Mouse (Mus musculus) right cerebral cortex, postnatal 10 days (tissue): ENCODE measurements around the gene Adarb2.
A peak's percentile ranks its signal among the peaks of the same experiment; 100 is the strongest.

ENCODE experiments used
- DNase-seq, 2 experiments: peaks; one replicate each; pipeline ENCODE4 v3.0.0; 2021; ENCODE audit warnings: low spot score in 2 of 2

Gene Adarb2

DNA sequence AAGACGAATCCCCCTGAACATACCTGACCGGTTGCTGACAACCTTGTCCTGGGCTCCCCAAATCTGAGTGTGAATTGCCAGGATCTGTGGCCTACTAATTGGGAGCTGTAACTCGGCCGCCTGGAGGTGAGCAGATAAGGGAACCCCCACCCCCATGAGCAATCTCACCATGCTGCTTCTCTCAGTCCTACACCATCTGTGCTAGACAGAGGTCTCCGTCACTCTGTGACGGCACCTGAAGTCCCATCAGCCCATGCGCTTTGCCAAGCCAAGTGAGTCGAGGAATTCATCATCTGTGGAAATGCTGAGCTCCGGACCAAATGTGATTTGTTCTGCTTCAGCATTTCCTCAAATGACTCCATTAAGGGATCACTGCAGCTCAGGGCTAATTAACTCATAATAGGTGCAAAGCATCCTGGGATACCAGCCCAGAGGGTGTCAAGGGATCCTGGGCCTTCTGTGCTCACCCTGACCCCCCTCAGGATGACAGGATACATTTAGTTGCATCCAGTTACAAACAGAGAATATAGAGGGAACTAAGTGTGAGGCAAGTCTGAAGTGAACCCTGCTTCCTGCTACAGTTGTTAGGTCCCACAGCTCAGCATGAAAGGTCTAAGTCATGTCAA, 462.1 kb downstream of the Adarb2 start:
- DNase-seq = no peak

GRCm38 (mm10) chr13:8677174-8677573, 474.5 kb downstream of the Adarb2 start:
- no peak for DNase-seq

GRCm38 (mm10) chr13:8680470-8681129, 477.9 kb downstream of the Adarb2 start:
- no peak for DNase-seq

DNA sequence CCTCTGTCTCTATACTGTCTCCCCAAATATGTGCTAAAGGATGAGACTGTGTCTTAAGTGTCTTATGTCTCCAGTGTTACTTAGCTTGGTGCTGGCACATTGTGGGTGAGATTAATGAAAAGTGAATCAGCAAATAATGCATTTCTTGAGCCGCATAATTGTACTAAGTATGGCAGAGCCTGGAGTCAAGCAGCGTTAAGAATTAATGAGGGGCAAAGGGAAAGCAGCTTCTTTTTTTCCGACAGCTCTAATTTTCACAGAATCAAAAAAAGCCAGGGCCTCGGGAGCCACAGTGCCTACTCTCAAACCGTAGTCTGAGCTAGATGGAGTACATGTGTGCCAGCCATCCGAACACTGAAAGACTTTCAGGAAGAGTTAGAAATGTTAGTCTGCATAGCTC, 488.8 kb downstream of the Adarb2 start:
- no peak for DNase-seq

DNA sequence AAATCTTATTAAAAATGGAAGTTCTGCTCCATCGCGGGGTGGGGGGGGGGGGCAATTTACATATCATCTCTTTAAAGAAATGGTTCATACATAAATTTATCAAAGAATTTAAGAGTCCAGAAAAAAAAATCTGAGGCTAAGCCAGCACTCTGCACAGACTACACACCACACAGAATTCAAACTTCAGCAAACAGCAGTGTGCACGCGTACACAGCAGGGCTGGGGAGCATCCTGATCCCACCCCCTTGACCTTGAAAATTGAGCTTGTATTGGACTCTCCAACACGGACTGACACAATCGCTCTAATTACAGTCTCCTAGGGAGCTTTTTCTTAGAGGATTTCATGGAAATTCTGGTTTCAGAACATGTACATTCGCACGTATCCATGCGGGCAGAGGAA, 490.1 kb downstream of the Adarb2 start:
- no peak for DNase-seq

DNA sequence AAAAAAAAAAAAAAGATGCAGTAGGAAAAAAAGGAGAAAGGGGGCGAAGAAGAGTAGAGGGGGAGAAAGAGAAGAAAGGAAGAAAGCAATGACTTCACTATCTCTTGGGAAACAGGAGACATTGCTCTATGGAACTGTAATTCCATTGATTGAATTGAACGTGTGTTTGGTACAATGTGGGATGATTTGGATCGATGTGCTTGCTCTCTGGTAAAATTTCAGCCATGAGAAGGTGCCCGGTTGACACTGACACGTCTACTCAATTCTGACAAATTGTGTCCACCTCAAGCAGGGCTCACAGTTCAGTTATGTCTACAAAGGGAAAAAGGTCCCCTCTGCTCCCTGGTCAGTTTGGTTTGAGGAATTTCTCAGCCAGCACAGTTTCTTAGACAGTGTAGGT, 495.8 kb downstream of the Adarb2 start:
- no peak for DNase-seq

DNA sequence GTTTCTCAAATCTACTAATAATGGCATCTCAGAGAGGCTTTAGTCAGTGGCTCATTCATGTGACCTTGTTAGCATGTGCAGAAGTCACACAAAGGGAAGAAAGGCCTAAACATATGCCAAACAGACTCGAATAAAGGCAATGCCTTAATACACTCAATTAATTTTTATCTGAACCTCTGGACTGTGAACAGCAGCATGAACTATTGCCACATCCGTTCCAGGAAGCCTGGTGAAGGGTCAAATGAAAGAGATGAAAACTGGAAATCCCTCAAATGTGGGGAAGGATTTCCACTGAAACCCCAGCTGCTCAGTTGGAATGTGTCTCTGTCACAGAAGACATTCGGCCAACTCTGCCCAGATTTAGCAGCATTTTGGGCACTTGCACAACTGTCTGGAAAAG, 497.2 kb downstream of the Adarb2 start:
- no peak for DNase-seq

DNA sequence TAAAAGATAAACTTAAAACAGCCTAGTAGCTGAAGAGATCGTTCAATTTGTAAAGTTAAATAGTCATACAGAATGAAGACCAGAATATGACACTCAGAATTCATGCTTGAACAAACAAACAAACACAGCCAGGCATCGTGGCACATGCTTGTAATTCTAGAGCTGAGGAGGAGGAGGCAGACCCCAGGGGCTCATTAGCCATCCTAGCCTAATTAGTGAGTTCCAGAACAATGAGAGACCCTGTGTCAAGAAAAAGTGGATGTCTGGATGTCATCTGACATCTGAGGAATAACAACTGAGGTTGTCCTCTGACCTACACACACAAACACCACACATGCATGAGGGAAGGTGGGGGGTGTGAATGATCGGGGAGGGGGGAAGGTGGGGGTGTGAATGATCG, 498.3 kb downstream of the Adarb2 start:
- no peak for DNase-seq

DNA sequence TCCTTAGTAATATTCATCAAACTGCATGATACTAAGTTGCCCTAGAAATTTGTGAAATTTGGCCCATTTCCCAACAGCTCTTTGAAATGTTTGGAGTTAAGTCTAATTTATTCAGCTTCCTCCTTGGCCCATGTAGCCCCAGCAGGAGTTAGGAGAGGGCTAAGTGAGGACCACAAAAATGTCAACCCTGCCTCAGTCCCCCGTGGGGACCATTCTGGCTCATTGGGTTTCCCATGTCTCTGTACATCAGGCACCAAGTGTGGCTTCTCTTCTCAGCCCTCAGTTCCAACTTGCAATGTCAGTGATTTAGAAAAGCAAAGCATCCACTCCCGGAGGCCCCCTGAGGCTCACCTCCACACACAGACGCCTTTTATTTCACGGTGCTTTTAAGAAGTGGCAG, 502.6 kb downstream of the Adarb2 start:
- DNase-seq = no peak

- DNase-seq = no peak
Measured at GRCm38 (mm10) chr13:8713377-8713776, 510.7 kb downstream of the Adarb2 start.

- no peak for DNase-seq
Measured at GRCm38 (mm10) chr13:8729972-8730645, 527.4 kb downstream of the Adarb2 start.

DNA sequence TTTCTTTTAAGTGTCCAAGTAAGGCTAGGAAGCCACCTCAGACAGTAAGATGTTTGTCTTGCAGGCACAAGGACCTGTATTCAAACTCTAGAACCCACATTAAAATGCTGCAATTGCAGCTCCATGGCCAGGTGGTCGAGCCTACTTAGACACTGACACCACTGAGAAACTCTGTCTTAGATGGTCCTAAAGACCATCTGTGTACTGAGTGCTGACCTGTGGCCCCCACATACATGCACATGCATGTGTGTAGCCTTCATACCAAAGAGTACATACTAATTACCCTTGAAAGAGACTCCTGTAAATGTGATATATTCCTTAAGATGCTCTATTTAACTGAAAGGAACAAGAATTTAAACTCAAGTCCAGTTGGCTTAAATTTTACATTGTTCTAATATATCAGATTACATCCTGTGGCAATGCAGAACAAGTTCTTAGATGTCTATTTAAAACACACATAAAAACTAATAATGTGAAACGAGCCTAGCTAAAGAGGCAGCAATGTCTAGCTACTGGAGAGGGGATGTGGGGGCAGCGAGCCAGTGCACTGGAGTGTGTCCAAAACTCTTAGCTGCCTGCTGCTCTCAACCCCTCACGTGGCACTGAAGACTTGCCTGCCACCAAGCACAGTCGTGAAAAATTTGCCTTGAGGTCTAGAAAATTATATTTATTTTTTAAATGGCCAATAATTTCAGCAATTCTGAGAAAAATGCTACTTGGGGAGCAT, 534.6 kb downstream of the Adarb2 start:
- peak in 1 of 2 experiments; percentile 50 for DNase-seq

DNA sequence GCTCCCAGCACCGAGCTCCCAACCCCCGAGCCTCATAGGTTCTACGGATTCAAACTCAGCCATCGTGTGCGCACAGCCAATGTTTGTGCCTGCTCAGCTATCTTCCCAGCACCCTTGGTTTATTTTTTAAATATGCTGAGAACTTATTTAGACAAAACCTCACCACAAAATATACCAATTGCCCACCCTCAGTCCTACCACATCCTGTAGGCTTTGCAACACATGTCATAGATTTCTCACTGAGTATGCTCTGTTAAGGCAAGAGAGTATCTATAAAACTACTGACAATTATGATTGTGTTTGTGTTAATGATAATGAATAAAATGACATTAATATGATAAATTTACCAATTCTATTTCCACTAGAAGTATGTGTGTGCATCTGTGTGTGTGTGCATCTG, 540.1 kb downstream of the Adarb2 start:
- no peak for DNase-seq

DNA sequence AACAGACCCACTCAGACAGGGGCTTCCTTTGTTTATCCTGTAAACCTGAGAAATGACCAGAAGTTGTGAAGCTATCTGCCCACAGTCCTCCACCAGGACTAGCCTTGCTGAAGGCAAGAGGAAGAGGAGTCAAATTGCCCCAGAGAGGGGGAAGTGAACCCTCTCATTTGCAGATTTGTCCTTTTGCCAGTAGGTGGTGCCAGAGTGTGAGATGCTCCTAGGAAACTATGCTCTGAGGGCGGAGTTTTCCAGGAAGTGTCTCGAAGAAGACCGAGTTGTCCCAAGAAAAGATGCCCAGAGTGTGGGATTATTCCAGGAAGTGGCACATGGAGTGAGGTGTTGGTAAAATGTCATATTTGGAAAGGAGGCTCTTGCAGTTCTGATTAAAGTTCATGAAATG, 541.9 kb downstream of the Adarb2 start:
- no peak for DNase-seq

DNA sequence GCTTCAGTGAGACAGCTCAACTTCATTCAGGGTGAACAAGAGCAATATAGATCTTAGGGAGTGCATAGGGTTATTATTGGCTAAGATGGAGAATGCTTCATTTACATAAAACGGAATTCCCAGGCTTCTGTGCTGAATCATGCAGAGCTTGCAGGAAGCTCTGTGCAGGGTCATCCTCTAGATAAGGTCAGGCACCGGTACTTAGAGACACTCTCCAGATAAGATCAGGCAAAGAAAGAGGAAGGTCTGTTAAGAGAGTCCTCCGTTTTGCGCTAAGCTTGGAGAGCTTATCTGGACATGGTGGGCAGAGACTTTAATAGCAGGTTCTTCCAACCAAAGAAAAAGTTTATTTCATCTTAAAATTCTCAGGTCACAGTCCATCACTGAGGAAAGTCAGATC, 542.9 kb downstream of the Adarb2 start:
- DNase-seq = no peak

DNA sequence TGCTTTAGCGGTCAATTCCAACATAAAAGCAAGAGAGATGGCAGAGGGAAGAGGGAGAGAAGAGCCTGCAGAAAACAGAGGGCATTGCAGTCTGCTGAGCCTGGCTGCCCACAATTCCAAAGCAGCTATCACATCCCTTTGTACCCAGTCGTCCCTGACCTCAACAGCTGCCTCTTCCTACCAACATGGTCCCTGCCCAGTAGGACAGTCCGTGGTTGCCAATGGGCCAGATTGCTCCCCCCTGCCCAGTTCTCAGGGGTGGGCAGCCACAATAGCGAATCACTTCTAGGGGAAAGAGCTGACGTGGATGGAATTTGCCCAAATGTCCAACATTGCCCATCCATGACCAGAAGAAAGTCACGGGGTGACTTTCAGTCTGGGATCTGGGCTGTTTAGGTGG, 546.8 kb downstream of the Adarb2 start:
- no peak for DNase-seq

- no peak for DNase-seq
Measured at GRCm38 (mm10) chr13:8760940-8761339, 558.3 kb downstream of the Adarb2 start.

- no peak for DNase-seq
Measured at GRCm38 (mm10) chr13:8769654-8770227, 567.1 kb downstream of the Adarb2 start.

DNA sequence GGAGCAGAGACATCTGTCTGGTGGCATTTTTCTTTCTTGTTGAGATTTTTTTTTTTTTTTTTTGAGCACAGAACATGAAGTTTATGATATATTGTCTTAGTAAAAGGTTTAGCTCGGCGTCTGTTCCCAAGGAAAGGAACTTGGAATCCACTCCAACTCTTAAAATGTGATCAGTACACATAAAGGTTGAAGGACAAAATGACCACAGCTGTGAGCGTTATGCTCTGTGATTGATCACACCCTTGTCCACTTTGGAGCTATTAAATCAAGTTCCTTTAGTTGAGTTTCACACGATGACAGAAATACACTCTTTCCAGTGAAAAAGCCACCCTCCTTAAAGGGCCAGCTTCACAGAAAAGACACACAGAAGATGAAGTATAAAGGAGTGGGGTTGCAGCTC, 568.0 kb downstream of the Adarb2 start:
- DNase-seq = no peak

DNA sequence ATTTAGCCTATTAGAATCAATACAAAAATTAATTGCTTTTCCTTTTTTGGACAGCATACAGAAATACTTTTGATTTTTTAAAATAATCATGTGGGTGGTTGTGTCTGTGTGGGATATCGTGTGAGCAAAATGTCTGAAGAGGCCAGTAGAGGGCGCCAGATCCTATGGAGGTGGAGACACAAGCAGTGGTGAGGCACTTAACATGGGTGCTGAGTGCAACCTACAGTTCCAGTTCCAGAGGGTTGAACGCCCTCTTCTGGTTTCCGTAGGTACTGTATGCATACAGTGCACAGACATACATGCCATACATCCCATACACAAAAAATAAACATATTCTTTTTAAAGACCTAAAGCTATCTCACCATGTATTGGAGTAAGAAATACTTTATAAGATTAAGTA, 577.8 kb downstream of the Adarb2 start:
- peak in 1 of 2 experiments; percentile 59 for DNase-seq

DNA sequence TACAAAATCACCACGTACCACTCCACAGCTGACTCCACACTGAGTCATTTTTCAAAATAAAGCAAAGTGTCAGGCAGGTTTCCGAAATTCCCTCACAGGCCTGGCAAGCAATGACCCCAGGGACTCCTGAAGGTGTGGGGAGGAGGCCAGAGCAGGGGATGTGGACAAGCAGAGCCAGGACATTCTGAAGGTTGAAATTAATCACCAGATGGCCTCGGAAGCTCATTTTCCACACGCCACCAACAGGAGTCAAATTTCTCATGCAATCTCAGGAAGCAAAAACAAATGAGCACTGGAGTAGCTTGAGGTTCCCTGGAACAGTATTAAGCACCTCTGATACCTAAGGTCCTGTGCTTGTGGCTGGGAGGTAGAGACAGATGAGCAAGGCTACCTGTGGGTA, 580.0 kb downstream of the Adarb2 start:
- DNase-seq = no peak

DNA sequence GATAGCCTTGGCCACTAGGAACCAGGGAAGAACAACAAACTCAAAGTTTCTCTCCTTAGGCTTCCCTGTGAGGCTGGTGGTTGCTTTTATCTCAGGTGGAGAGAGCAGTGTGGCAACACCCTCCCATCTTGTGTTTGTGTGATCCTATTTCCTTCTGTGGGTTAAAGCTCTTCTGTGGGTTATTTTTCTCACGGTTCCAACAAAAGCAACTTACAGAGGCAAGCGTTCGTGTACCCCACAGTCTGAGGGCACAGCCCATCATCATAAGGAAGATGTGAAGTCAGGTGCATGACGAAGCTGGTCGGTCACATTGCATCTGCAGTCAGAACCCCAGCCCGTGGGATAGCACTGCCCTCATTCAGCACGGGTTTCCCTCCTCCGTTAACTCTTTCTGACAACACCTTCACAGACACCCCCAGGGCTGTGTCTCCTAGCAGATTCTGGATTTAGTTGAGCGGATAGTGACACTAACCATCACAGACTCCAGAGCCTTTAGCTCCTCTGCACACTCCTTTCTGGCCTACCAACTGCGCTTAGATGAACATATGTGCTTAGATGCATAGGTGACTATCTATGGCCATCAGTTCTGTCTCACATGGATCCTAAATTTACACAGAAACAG, 581.1 kb downstream of the Adarb2 start:
- no peak for DNase-seq
